Mouse (Mus musculus): ENCODE measurements around the gene Zfp646. TPM values are rescaled to one million over a fixed set of nuclear protein-coding genes. Genes with fewer than 3 reads are reported as not detected.
"Not testable (repeated sequence)": the region's sequence is repeated elsewhere in the genome, so short reads cannot be mapped to it uniquely, and the experiment has no call there.

Gene Zfp646
- polyA plus RNA-seq, 1 experiment from 2014 or later: 14.9 TPM

- H3K4me3 ChIP-seq (ENCODE audit: low read depth, low read length): no peak overlapping the region
- WGBS: 83% methylated on average over 8 of the region's 8 CpGs
- no peaks in the 10 kb centered on the region for H3K4me1 ChIP-seq (ENCODE audit: control insufficient read depth, insufficient read depth, low read length)
- H3K9me3 ChIP-seq (replicated peaks; ENCODE audit: control insufficient read depth, low read length): no peaks in the 10 kb centered on the region
- no peak overlapping the region for H3K27ac ChIP-seq (replicated peaks; ENCODE audit: low read depth, low read length)
- DNase-seq (ENCODE audit: low spot score): no peak
- peaks cover 19% of the 10 kb centered on the region for H3K36me3 ChIP-seq (replicated peaks; ENCODE audit: control insufficient read depth, insufficient read depth, low read depth, low read length)
- no peak overlapping the region for H3K4me2 ChIP-seq (ENCODE audit: low read depth, low read length)
- ATAC-seq (replicated peaks; ENCODE audit: insufficient number of reproducible peaks, low FRiP score, low TSS enrichment, low read depth): no peak
- no peak overlapping the region for H3K9ac ChIP-seq (replicated peaks; ENCODE audit: low read length)
- H3K27me3 ChIP-seq (ENCODE audit: control insufficient read depth, insufficient read depth, low read length): no peaks in the 10 kb centered on the region
Measured at GRCm38 (mm10) chr7:127887191-127887590, 11.2 kb downstream of the Zfp646 start.

GRCm38 (mm10) chr7:127887781-127888180 is 11.8 kb downstream of the Zfp646 start:
- DNase-seq (ENCODE audit: low spot score) (no peak), ATAC-seq (replicated peaks; ENCODE audit: insufficient number of reproducible peaks, low FRiP score, low TSS enrichment, low read depth) (no peak)
- Histone ChIP-seq H3K9ac (replicated peaks; ENCODE audit: low read length) (no peak overlapping the region), H3K36me3 (replicated peaks; ENCODE audit: control insufficient read depth, insufficient read depth, low read depth, low read length) (peaks cover 15% of the 10 kb centered on the region), H3K4me1 (ENCODE audit: control insufficient read depth, insufficient read depth, low read length) (no peaks in the 10 kb centered on the region), H3K27me3 (ENCODE audit: control insufficient read depth, insufficient read depth, low read length) (no peaks in the 10 kb centered on the region), H3K4me3 (ENCODE audit: low read depth, low read length) (no peak overlapping the region), H3K4me2 (ENCODE audit: low read depth, low read length) (no peak overlapping the region), H3K27ac (replicated peaks; ENCODE audit: low read depth, low read length) (no peak overlapping the region), H3K9me3 (replicated peaks; ENCODE audit: control insufficient read depth, low read length) (no peaks in the 10 kb centered on the region)
- 83% methylated on average over 3 of the region's 3 CpGs for WGBS

- Histone ChIP-seq H3K9me3 (replicated peaks; ENCODE audit: control insufficient read depth, low read length) (no peaks in the 10 kb centered on the region), H3K4me1 (ENCODE audit: control insufficient read depth, insufficient read depth, low read length) (no peaks in the 10 kb centered on the region)
- no peak for ATAC-seq (replicated peaks; ENCODE audit: insufficient number of reproducible peaks, low FRiP score, low TSS enrichment, low read depth)
Measured at GRCm38 (mm10) chr7:127888821-127889220, 12.8 kb downstream of the Zfp646 start.

GRCm38 (mm10) chr7:127890798-127891197 is 14.8 kb downstream of the Zfp646 start, which contains the start of gene Prss53:
Gene Prss53, minus strand, starts transcription at chr7:127890970.
- WGBS: 33% methylated on average over 4 of the region's 4 CpGs
- Histone ChIP-seq H3K9me3 (replicated peaks; ENCODE audit: control insufficient read depth, low read length) (no peaks in the 10 kb centered on the region), H3K27ac (replicated peaks; ENCODE audit: low read depth, low read length) (no peak within 1 kb of the TSS), H3K4me3 (ENCODE audit: low read depth, low read length) (no peak within 1 kb of the TSS), H3K27me3 (ENCODE audit: control insufficient read depth, insufficient read depth, low read length) (no peaks in the 10 kb centered on the region), H3K36me3 (replicated peaks; ENCODE audit: control insufficient read depth, insufficient read depth, low read depth, low read length) (peaks cover 8% of the 10 kb centered on the region), H3K4me1 (ENCODE audit: control insufficient read depth, insufficient read depth, low read length) (no peaks in the 10 kb centered on the region), H3K4me2 (ENCODE audit: low read depth, low read length) (no peak within 1 kb of the TSS), H3K9ac (replicated peaks; ENCODE audit: low read length) (no peak within 1 kb of the TSS)
- DNase-seq (ENCODE audit: low spot score) (no peak), ATAC-seq (replicated peaks; ENCODE audit: insufficient number of reproducible peaks, low FRiP score, low TSS enrichment, low read depth) (no peak)

More at GRCm38 (mm10) chr7:127888821-127889220, 12.8 kb downstream of the Zfp646 start:
- Histone ChIP-seq H3K27ac (replicated peaks; ENCODE audit: low read depth, low read length) (no peak overlapping the region), H3K4me2 (ENCODE audit: low read depth, low read length) (no peak overlapping the region), H3K4me3 (ENCODE audit: low read depth, low read length) (no peak overlapping the region), H3K9ac (replicated peaks; ENCODE audit: low read length) (no peak overlapping the region), H3K27me3 (ENCODE audit: control insufficient read depth, insufficient read depth, low read length) (no peaks in the 10 kb centered on the region), H3K36me3 (replicated peaks; ENCODE audit: control insufficient read depth, insufficient read depth, low read depth, low read length) (peaks cover 11% of the 10 kb centered on the region)
- no peak for DNase-seq (ENCODE audit: low spot score)
- 83% methylated on average over 3 of the region's 3 CpGs for WGBS

- H3K4me2 ChIP-seq (ENCODE audit: low read depth, low read length): peak overlapping the region; percentile 76
- no peak for DNase-seq (ENCODE audit: low spot score)
- no peak overlapping the region for H3K9ac ChIP-seq (replicated peaks; ENCODE audit: low read length)
- no peaks in the 10 kb centered on the region for H3K4me1 ChIP-seq (ENCODE audit: control insufficient read depth, insufficient read depth, low read length)
- H3K27me3 ChIP-seq (ENCODE audit: control insufficient read depth, insufficient read depth, low read length): no peaks in the 10 kb centered on the region
- H3K27ac ChIP-seq (replicated peaks; ENCODE audit: low read depth, low read length): no peak overlapping the region
- H3K9me3 ChIP-seq (replicated peaks; ENCODE audit: control insufficient read depth, low read length): no peaks in the 10 kb centered on the region
- ATAC-seq (replicated peaks; ENCODE audit: insufficient number of reproducible peaks, low FRiP score, low TSS enrichment, low read depth): no peak
- peak overlapping the region; percentile 56 for H3K4me3 ChIP-seq (ENCODE audit: low read depth, low read length)
- no peaks in the 10 kb centered on the region for H3K36me3 ChIP-seq (replicated peaks; ENCODE audit: control insufficient read depth, insufficient read depth, low read depth, low read length)
- 84% methylated on average over 5 of the region's 5 CpGs for WGBS
Measured at GRCm38 (mm10) chr7:127894480-127894879, 18.5 kb downstream of the Zfp646 start.

- ATAC-seq (replicated peaks; ENCODE audit: insufficient number of reproducible peaks, low FRiP score, low TSS enrichment, low read depth) (peak; percentile 97), DNase-seq (ENCODE audit: low spot score) (peak; percentile 96)
- Histone ChIP-seq H3K4me3 (ENCODE audit: low read depth, low read length) (peak within 1 kb of the TSS; percentile 56), H3K9me3 (replicated peaks; ENCODE audit: control insufficient read depth, low read length) (no peaks in the 10 kb centered on the region), H3K9ac (replicated peaks; ENCODE audit: low read length) (peak within 1 kb of the TSS; percentile 65), H3K4me1 (ENCODE audit: control insufficient read depth, insufficient read depth, low read length) (no peaks in the 10 kb centered on the region), H3K27me3 (ENCODE audit: control insufficient read depth, insufficient read depth, low read length) (no peaks in the 10 kb centered on the region), H3K27ac (replicated peaks; ENCODE audit: low read depth, low read length) (peak within 1 kb of the TSS; percentile 22), H3K4me2 (ENCODE audit: low read depth, low read length) (peak within 1 kb of the TSS; percentile 76), H3K36me3 (replicated peaks; ENCODE audit: control insufficient read depth, insufficient read depth, low read depth, low read length) (no peaks in the 10 kb centered on the region)
- WGBS: under 1% methylated on average over 26 of the region's 26 CpGs
Measured at GRCm38 (mm10) chr7:127895442-127895841, 19.4 kb downstream of the Zfp646 start, which contains the start of the genes Gm21974 and Vkorc1. Gene Gm21974, minus strand, starts transcription at chr7:127895454. Gene Vkorc1, minus strand, starts transcription at chr7:127895617.

GRCm38 (mm10) chr7:127895891-127896290 is 19.9 kb downstream of the Zfp646 start:
- H3K4me1 ChIP-seq (ENCODE audit: control insufficient read depth, insufficient read depth, low read length); H3K4me2 ChIP-seq (ENCODE audit: low read depth, low read length); H3K27me3 ChIP-seq (ENCODE audit: control insufficient read depth, insufficient read depth, low read length); H3K27ac ChIP-seq (replicated peaks; ENCODE audit: low read depth, low read length); DNase-seq (ENCODE audit: low spot score); H3K9ac ChIP-seq (replicated peaks; ENCODE audit: low read length); H3K9me3 ChIP-seq (replicated peaks; ENCODE audit: control insufficient read depth, low read length); ATAC-seq (replicated peaks; ENCODE audit: insufficient number of reproducible peaks, low FRiP score, low TSS enrichment, low read depth); H3K36me3 ChIP-seq (replicated peaks; ENCODE audit: control insufficient read depth, insufficient read depth, low read depth, low read length): not testable (repeated sequence)
- WGBS: 70% methylated on average over 7 of the region's 7 CpGs
- peak overlapping the region; percentile 56; the same call in 1 of the 2 replicates for H3K4me3 ChIP-seq (ENCODE audit: low read depth, low read length)

- 57% methylated on average over 13 of the region's 13 CpGs for WGBS
- Histone ChIP-seq H3K4me3 (ENCODE audit: low read depth, low read length) (no peak overlapping the region), H3K27ac (replicated peaks; ENCODE audit: low read depth, low read length) (no peak overlapping the region), H3K9me3 (replicated peaks; ENCODE audit: control insufficient read depth, low read length) (no peaks in the 10 kb centered on the region), H3K4me1 (ENCODE audit: control insufficient read depth, insufficient read depth, low read length) (no peaks in the 10 kb centered on the region), H3K27me3 (ENCODE audit: control insufficient read depth, insufficient read depth, low read length) (no peaks in the 10 kb centered on the region), H3K9ac (replicated peaks; ENCODE audit: low read length) (no peak overlapping the region), H3K4me2 (ENCODE audit: low read depth, low read length) (no peak overlapping the region), H3K36me3 (replicated peaks; ENCODE audit: control insufficient read depth, insufficient read depth, low read depth, low read length) (no peaks in the 10 kb centered on the region)
- DNase-seq (ENCODE audit: low spot score): peak; percentile 61
- no peak for ATAC-seq (replicated peaks; ENCODE audit: insufficient number of reproducible peaks, low FRiP score, low TSS enrichment, low read depth)
Measured at GRCm38 (mm10) chr7:127896384-127896783, 20.4 kb downstream of the Zfp646 start.
